Mouse (Mus musculus) stomach, postnatal 0 days (tissue): ENCODE measurements around the gene Sez6.

Experiments used
- CTCF ChIP-seq: IDR thresholded peaks from 2 replicates; pipeline ENCODE4 v1.5.1; 2016; ENCODE audit warnings: antibody characterized with exemption, low read depth, mild to moderate bottlenecking, moderate library complexity
- EP300 ChIP-seq: optimal IDR thresholded peaks from 2 replicates; pipeline ENCODE3; 2016; ENCODE audit warnings: antibody characterized with exemption

GRCm38 (mm10) chr11:77926666-77927065 lies 3.9 kb upstream of the Sez6 start:
- TF ChIP-seq CTCF = no peak
- no peak for TF ChIP-seq EP300
